Mouse (Mus musculus) layer of hippocampus, adult 11-12 months (tissue): Measurements from ENCODE around the gene Ptprd.

Source experiments
- DNase-seq: peaks from one replicate; pipeline ENCODE4 v3.0.0; 2022; ENCODE audit warnings: low spot score

Gene Ptprd

GRCm38 (mm10) chr4:78211529-78212494 is at the start of gene Ptprd:
Ptprd (minus strand) TSS chr4:78211961.
- DNase-seq: peak; percentile 52

- no peak for DNase-seq
These were observed 24.1 kb upstream of the Ptprd start for GRCm38 (mm10) chr4:78235820-78236219.

GRCm38 (mm10) chr4:78235316-78235715 is 23.6 kb upstream of the Ptprd start:
- no peak for DNase-seq

- no peak for DNase-seq
These were observed 22.9 kb upstream of the Ptprd start for GRCm38 (mm10) chr4:78234681-78235080.

- DNase-seq: no peak
These were observed 2.2 kb upstream of the Ptprd start for GRCm38 (mm10) chr4:78213949-78214348.

DNA sequence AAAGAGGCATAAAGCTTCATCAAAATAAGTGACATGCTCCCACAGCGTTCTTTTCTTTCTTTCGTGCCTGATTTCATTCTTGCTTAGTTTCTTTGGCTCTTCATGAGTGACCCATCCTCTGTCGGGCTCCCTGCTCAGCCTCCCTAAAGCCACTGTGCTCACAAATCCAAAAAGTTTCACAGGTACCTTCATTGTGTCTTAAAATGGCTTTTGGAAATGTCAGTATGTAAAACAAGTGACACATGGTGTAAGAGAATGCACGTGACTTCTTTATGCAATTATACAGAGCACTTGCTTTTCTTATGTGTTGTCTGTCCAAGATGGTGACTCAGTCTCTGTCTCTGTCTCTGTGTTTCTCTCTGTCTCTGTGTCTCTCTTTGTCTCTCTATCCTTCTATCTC is 1.2 kb upstream of the Ptprd start:
- DNase-seq: no peak

DNA sequence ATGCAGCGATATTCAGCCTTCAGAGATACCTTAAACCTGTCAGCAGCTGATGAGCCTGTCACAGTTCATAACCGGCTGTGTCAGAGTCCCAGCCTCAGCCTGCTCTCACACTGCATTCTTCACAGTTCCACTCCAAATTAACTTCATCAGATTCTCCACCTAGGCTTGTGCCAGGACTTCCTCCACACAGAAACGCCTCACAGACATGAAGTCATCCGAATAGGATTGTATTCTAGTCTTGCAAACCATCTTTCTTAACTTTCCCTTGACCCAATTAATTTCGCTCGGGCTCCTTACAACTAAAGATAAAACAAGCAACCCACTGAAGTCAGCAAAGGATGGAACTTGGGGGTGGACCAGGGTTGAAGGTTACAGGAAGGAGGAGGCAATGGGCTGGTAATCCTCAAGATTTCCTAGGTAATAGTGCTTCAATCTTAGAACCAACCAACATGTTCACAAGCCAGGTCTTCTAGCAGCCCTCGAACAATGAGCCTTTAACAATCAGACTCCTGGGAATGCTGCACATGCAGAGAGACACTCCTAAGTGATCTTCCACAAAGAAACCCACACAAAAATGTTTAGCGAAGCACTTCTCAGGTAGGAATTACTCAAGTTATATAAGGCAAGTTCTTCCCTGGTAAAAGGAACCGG is 758 bp downstream of the Ptprd start:
- peak; percentile 8 for DNase-seq

DNA sequence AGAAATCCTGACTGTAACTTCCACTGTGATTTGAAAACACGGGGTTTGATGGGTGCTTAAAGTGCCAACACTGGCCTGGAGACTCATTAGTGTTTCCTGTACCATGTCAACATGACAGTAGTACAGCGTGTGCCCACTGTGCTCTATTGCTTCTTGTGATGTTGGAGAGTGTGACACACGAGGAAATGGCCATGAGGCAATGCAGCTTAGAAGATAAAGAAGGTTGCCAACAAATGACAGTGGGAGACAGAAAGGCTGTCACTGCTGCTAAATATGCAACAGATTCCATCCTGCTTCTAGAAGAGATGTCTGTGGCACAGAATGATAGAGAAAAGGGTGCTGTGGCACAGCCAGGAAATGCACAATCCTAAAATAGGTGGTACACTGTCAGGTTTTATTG is 6.7 kb downstream of the Ptprd start:
- peak; percentile 7 for DNase-seq

DNA sequence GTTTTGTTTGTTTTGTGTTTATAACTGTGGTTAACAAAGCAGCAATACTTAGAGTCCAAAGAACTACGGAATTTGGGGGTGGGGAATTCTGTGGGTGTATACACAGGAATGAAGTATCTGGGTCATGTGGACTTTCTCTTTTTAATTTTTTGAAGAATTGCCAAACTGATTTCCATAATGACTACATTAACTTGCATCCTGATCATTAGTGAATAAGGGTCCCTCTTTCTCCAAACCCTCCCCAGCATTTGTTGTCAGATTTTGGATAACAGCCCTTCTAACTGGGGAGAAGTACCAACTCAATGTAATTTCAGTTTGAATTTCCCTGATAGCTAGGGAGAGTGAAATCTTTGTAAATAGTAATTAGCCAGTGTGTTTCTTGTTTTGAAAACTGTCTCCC is 43.3 kb downstream of the Ptprd start:
- no peak for DNase-seq

- DNase-seq: no peak
These were observed 51.3 kb downstream of the Ptprd start for GRCm38 (mm10) chr4:78160451-78160850.

DNA sequence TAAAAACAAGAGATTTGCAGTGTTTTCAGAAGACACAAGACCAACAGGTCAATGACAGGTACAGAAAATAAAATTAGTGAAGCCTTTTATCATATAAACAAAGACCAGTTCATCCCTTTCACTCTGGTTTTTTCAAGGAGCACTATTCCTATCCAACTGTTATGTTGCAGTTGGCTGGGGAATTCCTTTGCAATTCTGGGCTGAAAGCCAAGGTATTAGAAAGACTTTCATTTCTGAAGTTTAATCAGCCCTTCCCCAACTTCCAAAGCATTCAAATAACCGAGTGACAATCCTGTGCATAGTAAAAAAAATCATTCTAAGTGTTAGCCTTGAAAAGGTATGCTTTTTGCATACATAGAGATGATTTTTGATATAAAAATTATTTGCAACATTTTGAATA is 61.2 kb downstream of the Ptprd start:
- DNase-seq: peak; percentile 4

- no peak for DNase-seq
These were observed 69.0 kb downstream of the Ptprd start for GRCm38 (mm10) chr4:78142767-78143148.

DNA sequence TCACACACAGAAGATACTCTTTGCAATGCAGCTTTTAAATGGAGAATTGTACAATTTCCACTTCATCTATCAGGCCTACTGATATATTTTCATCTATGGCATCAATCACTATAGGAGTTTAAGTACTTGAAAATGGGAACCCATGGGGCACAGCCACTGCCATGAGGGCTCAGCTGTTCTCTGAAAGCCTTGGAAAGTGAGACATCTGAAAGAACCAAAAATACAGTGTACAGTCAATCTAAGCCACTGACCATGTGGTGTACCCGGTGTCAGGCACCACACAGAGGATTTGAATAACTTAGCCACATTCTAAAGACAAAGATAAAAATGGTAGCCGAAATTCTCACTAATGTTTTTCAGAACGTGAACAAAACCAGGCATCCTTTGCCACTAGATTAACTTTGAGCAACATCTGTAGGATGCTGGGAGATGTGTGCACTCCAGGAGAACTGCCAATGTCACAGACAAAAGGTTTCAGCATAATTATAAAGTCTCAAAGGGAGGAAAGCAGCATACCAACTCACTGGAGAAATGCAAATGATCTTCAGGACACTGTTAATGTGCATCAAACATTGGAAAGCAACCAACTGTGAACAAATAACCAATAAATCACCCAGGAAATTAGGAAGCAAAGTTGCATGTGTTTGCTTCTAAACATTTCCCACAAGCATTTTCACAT is 69.5 kb downstream of the Ptprd start:
- no peak for DNase-seq

DNA sequence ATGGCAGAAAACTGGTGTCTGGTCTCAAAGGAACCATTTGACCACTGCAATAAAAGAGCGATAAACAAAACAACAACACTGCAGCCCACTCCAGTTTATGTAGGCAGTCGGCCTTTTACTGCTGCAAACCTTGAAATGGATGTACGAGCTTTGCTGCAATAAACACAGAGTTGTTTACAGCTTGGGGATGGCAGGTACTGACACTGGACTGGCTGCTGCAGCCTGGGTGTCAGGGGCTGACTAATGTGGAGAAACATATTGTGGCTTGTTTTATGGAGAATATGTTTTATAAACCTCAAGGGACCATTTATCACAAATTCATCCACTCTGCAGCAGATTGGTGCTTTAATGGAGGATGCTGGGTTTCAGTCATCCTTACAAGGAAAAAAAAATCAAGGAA is 100.9 kb downstream of the Ptprd start:
- DNase-seq: no peak

DNA sequence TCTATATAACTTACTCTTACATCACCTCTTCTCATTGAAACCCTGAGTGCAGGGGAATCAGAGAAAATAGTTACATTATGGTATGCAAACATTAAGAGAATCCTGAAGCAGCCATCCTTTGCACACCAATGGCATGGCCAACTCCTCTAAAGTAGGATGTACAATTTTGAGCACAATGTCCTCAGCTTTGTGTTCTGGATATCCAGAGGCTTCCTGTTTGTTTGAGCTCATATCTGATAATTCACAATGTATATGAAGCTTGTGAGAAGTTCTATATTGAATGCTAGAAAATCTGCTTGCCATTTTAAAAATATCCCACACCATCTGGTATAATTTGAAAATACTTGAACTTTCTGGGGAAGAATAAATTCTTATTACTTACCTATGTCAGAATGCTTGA is 114.2 kb downstream of the Ptprd start:
- DNase-seq: no peak

DNA sequence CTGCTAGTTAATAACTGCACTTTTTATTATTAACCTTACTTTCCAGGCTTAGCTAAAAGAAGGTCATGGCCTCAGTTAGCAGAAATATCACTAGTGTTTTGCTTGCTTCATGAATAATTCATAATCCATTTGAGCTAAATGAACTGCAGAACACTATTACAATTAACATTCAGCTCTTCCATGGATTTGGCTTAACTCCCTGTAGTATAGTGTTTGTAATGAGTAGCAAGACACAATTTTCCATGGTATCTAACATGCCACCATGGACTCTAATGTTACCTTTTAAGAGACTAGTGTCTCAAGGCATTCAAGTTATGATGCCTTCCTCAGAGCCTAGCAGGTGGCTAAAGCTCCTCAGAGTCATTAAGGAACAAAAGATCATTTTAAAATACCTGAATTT is 129.0 kb downstream of the Ptprd start:
- no peak for DNase-seq

DNA sequence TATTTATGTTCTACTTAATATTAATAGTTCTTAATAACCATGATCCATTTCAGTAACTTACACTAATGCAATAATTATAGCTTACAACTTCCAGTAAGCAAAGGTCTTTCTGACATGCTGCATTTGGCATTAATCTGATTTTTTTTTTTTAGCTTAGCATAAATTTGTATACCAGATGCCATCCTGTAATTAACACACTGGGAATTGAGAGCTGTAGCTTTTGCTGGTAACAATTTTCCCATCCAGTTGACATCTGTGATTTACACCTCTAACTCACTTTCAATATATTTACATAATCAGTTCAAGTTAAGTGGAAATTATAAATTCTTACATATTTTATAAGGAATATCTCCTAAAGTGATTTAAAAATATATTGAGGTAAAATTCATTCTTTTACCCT is 134.3 kb downstream of the Ptprd start:
- DNase-seq: no peak

GRCm38 (mm10) chr4:78077087-78077486 is 134.7 kb downstream of the Ptprd start:
- no peak for DNase-seq

DNA sequence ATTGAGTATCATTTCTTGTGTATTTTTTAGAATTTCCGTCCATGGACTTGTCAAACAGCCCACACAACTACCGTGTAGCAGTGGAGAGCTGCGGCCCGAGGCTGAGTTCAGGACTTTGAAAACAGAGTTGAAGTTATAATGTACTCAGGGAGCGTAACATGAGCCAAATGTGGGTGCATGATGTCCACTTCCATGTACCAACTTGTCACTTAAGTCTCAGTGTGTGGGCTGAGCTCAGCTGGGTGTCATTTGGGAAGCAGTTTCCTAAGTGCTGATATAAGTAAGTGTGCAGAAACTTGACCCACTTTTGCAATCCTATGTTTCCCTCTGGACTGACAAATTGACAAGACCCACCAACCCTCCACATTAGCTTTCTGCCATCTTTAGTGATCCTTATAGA is 173.4 kb downstream of the Ptprd start:
- DNase-seq: no peak

DNA sequence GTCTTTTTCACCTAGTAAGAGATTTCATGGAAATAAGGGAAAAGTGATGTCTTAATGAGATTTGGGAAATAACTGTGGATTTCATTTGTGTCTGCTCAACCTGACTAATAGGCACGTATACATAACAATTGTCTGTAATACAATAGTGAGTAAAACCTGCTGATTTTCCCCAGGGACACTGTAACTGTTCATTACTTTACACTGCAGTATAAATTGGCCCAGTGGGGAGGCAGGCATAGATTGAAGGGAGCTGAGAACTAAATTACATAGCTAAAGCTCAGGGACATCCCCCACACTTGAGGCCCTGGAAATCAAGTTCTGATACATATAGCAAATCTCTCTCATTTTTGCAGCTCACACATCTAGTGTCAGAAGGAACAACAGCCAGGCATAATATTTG is 209.7 kb downstream of the Ptprd start:
- DNase-seq: no peak

GRCm38 (mm10) chr4:77992709-77993108 is 219.1 kb downstream of the Ptprd start:
- no peak for DNase-seq

DNA sequence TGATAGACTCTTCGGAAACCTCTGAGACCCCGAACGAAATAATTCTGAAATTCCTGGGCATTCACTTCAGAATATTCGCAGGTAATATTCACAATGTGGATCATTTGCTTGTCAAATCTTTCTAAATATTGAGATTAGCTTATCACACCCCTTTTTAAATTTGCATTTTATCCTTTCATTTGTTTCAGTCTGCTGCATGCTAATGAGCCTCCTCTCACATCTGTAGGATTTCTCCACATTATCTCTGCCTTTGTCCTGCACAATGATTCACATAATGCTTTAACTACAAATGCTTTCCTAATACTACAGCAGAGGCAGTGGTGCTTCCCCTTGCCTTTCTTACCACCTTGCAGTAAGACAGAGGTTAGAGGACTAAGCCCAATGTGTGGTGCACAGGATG is 229.7 kb downstream of the Ptprd start:
- no peak for DNase-seq

DNA sequence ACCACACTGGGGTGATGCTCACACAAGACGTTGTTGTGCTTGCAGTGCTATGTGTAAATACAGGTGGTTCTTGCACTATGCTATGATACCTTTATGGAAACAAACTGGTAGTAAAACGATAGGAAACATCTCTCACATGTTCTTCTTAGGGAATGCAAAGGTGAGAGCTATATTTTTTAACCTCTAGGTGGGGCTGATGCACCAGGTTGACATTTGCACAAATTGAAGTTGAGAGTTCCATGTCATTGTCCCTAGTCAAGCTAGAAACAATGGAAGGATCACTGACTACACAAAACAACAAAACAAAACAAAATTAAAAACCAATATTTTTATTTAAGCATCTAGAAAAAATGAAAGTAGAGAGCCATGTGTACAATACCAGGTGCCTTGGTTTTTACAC is 250.1 kb downstream of the Ptprd start:
- peak; percentile 5 for DNase-seq
